Mouse (Mus musculus): ENCODE data around the gene Pds5a. TPM values are rescaled to one million over a fixed set of nuclear protein-coding genes. Genes with fewer than 3 reads are reported as not detected.

The Pds5a gene
- polyA plus RNA-seq, 1 experiment from 2014 or later: 111 TPM

DNA sequence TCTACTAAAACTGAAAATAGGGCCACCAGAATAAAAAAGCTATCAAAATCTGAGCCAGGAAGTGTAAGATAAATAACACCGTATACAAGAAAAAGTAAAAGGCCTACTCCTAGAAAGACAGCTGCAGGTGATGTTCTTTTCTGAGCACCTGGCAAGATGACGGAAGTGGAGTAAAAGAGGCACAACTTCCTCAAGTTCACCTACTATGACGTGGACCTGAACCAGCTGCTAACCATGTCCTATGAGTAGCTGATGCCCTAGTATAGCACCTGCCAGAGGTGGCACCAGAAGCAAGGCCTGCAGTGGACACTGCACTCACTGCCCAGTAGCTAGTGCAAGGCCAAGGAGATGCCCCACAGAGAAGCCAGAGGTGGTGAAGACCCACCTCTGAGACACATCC, 9.3 kb downstream of the Pds5a start:
- H3K9ac ChIP-seq: no peak overlapping the region
- no peaks in the 10 kb centered on the region for H3K9me3 ChIP-seq
- no peak overlapping the region for H3K4me3 ChIP-seq
- no peak for ATAC-seq (ENCODE audit: insufficient number of reproducible peaks, insufficient read depth, low FRiP score, low TSS enrichment)
- no peak overlapping the region for H3K4me2 ChIP-seq (replicated peaks)
- peaks cover 4% of the 10 kb centered on the region for H3K36me3 ChIP-seq
- H3K4me1 ChIP-seq: no peaks in the 10 kb centered on the region
- no peaks in the 10 kb centered on the region for H3K27me3 ChIP-seq
- WGBS: 92% methylated on average over 3 of the region's 3 CpGs
- no peak overlapping the region for H3K27ac ChIP-seq

DNA sequence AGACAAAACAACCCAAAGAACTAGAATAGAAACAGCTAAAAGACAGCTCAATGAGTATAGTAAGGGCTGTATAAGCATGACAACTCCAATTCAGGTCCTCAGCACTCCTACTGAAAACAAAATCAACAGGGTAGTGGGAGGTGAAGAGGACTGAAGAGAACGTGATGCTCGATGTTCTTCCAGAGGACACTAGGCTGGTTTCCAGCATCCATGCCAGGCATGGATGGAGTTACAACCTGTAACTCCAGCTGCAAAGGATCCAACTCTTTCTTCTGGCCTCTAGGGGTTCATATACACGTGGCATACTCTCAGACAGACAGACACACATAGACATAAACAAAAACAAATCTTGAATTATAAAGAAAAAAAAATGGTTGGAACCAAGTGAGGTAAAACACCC, 11.3 kb downstream of the Pds5a start:
- 75% methylated on average over 3 of the region's 3 CpGs for WGBS
- H3K4me3 ChIP-seq: no peak overlapping the region
- no peaks in the 10 kb centered on the region for H3K9me3 ChIP-seq
- H3K4me2 ChIP-seq (replicated peaks): no peak overlapping the region
- no peaks in the 10 kb centered on the region for H3K4me1 ChIP-seq
- H3K27me3 ChIP-seq: no peaks in the 10 kb centered on the region
- no peak overlapping the region for H3K27ac ChIP-seq
- no peaks in the 10 kb centered on the region; the same call in 1 of the 2 replicates for H3K36me3 ChIP-seq
- H3K9ac ChIP-seq: no peak overlapping the region
- ATAC-seq (ENCODE audit: insufficient number of reproducible peaks, insufficient read depth, low FRiP score, low TSS enrichment): no peak

DNA sequence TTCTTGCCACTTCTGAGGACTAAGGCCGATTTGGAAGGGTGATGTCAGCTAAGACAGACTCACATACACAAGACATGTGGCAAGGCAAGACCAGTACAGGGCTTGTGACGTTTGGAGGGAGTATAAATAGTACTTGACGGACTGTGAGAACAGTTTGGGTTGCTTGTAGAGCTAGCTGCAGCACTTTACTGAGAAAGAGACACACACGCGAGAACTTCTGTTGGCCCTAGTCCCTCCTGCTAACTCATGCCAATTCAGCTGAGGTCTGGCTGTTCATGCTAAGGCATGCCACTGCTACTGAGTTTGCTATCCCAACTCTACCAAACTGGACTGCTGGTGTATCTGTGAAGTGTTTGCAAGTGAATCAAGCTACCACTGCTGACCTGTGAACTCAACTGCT, 19.2 kb downstream of the Pds5a start:
- Histone ChIP-seq H3K27me3 (no peaks in the 10 kb centered on the region), H3K27ac (no peak overlapping the region), H3K36me3 (peaks cover 23% of the 10 kb centered on the region), H3K9me3 (no peaks in the 10 kb centered on the region), H3K4me2 (replicated peaks) (no peak overlapping the region), H3K4me3 (no peak overlapping the region), H3K9ac (no peak overlapping the region), H3K4me1 (no peaks in the 10 kb centered on the region)
- no peak for ATAC-seq (ENCODE audit: insufficient number of reproducible peaks, insufficient read depth, low FRiP score, low TSS enrichment)
- WGBS: 92% methylated on average over 5 of the region's 5 CpGs

DNA sequence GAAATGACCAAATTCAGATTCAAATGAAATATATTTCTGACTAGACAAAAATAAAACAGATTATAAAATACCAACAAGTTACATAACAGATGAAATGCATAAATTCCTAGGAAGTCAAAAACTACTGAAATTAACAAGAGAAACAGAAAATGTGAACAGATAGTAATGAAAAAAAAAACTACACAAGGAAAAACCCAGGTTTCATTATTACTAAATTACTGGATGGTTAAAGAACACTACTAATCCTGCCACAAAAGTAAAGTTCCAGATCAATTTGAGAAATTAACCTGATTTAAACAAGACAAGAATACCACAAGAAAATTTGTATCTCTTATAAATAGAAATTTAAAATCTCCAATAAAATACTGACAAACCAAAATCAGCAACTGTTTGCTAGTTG, 25.9 kb downstream of the Pds5a start:
- H3K4me3 ChIP-seq: no peak overlapping the region
- no peak overlapping the region for H3K4me2 ChIP-seq (replicated peaks)
- no peak overlapping the region for H3K27ac ChIP-seq
- no peaks in the 10 kb centered on the region for H3K4me1 ChIP-seq
- H3K9me3 ChIP-seq: peaks cover 3% of the 10 kb centered on the region; the same call in 1 of the 2 replicates
- no peak for ATAC-seq (ENCODE audit: insufficient number of reproducible peaks, insufficient read depth, low FRiP score, low TSS enrichment)
- H3K36me3 ChIP-seq: peaks cover 20% of the 10 kb centered on the region
- H3K9ac ChIP-seq: no peak overlapping the region
- no peaks in the 10 kb centered on the region for H3K27me3 ChIP-seq

DNA sequence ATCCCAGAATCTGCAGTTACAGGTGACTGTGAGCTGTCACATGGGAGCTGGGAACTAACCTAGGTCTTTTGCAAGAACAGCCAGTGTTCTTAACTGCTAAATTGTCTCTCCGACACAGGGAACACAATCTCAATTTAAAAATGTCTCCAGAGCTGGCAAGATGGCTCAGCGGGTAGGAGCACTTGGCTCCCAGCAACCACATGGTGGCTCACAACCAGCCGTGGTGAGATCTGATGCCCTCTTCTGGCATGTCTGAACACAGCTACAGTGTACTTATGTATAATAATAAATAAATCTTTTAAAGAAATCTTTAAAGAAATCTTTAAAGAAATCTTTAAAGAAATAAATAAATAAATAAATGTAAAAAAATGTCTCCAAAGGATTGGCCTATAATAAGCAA, 30.4 kb downstream of the Pds5a start:
- ATAC-seq (ENCODE audit: insufficient number of reproducible peaks, insufficient read depth, low FRiP score, low TSS enrichment): no peak
- 83% methylated on average over 3 of the region's 3 CpGs for WGBS
- Histone ChIP-seq H3K4me2 (replicated peaks) (no peak overlapping the region), H3K4me3 (no peak overlapping the region), H3K36me3 (0 out of 2 replicates have a peak, but pooled peaks cover under 1% of the 10 kb centered on the region), H3K27me3 (no peaks in the 10 kb centered on the region), H3K9ac (no peak overlapping the region), H3K9me3 (no peaks in the 10 kb centered on the region), H3K27ac (no peak overlapping the region), H3K4me1 (no peaks in the 10 kb centered on the region)

DNA sequence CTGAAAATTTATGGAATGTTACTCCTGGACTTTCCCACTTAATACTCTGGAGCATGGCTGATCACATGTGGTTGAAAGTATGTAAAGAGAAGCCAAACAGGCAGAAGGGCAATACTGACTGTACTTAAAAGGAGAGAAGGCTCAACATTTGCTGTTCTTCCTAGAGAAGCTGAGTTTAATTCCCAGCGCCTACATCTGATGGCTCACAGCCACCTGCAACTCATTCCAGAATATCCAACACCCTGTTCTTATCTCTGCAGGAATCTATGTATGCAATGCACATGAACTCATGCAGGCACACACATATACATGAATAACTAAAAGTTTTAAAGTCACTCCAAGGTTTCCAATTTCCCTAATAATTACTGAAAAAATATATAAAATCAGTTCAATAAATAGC, 32.7 kb downstream of the Pds5a start:
- Histone ChIP-seq H3K36me3 (no peaks in the 10 kb centered on the region), H3K4me1 (no peaks in the 10 kb centered on the region), H3K9ac (no peak overlapping the region), H3K4me3 (no peak overlapping the region), H3K9me3 (no peaks in the 10 kb centered on the region), H3K4me2 (replicated peaks) (no peak overlapping the region), H3K27me3 (no peaks in the 10 kb centered on the region), H3K27ac (no peak overlapping the region)
- ATAC-seq (ENCODE audit: insufficient number of reproducible peaks, insufficient read depth, low FRiP score, low TSS enrichment): no peak
- WGBS: 86% methylated on average over 1 of the region's 1 CpGs

DNA sequence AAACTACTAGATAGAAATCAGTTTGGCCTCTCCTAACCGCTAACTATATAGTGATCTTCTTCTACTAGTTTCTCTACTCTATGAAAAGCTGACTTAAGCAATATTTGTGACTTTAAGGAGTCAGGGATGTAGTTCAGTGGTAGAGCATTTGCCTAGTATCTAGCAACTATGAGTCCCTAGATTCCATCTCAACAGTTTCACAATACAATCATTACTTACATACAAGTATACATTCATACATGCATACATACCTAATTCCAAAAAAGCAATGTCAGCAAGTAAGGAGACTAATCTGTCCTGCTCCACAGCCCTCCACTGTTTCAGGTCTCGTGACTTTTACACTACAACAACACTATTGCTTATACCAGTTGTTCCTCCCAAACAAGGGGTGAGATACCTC, 36.1 kb downstream of the Pds5a start:
- 94% methylated on average over 2 of the region's 2 CpGs for WGBS
- no peak overlapping the region for H3K4me3 ChIP-seq
- H3K27me3 ChIP-seq: no peaks in the 10 kb centered on the region

DNA sequence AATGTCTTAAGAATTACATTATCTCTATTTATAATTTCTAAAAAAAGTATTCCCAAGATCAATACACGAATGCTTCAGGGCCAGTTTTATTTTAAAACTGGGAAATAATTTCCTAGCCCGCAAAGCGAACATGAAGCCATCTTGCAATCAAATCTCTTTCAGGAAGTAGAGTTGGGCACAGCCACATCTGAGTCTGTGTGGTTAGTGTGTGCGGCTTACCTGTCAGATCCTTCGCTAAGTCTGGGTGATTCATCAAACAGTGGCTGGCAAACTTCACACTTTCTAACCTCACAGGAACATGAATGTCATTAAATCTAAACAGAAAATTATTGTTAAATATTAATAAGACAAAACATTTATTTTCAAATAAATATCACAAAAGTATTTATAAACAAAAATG, 44.3 kb downstream of the Pds5a start:
- ATAC-seq (ENCODE audit: insufficient number of reproducible peaks, insufficient read depth, low FRiP score, low TSS enrichment): no peak
- Histone ChIP-seq H3K4me3 (no peak overlapping the region), H3K27me3 (no peaks in the 10 kb centered on the region), H3K9ac (no peak overlapping the region), H3K4me1 (no peaks in the 10 kb centered on the region), H3K4me2 (replicated peaks) (no peak overlapping the region), H3K27ac (no peak overlapping the region), H3K9me3 (no peaks in the 10 kb centered on the region), H3K36me3 (peaks cover 48% of the 10 kb centered on the region)
- 95% methylated on average over 5 of the region's 5 CpGs for WGBS

More for the DNA sequence above, 36.1 kb downstream of the Pds5a start:
- H3K27ac ChIP-seq: no peak overlapping the region
- no peaks in the 10 kb centered on the region for H3K4me1 ChIP-seq
- H3K36me3 ChIP-seq: no peaks in the 10 kb centered on the region
- no peaks in the 10 kb centered on the region for H3K9me3 ChIP-seq
- no peak for ATAC-seq (ENCODE audit: insufficient number of reproducible peaks, insufficient read depth, low FRiP score, low TSS enrichment)
- no peak overlapping the region for H3K9ac ChIP-seq
- H3K4me2 ChIP-seq (replicated peaks): no peak overlapping the region

DNA sequence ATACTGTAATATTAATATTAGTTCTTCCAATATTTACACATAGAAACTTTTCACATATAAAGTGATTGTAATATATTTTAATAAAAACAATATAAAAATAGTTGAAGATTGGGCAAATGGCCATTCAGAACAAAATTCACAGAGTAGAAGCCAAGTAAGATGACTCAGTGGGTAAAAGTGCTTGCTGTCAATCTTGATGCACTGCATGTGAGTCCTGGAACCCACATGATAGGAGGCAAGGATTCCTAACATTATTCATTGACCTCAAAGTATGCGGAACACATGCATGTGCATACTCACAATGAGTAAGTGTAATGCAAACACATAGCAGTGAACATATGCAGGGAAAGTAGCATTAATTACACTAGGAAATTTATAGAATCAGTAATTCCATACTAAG, 59.2 kb downstream of the Pds5a start:
- Histone ChIP-seq H3K9me3 (no peaks in the 10 kb centered on the region), H3K9ac (no peak overlapping the region), H3K27ac (no peak overlapping the region), H3K4me3 (no peak overlapping the region), H3K36me3 (peaks cover 61% of the 10 kb centered on the region), H3K4me1 (no peaks in the 10 kb centered on the region), H3K4me2 (replicated peaks) (no peak overlapping the region), H3K27me3 (no peaks in the 10 kb centered on the region)
- WGBS: 93% methylated on average over 1 of the region's 1 CpGs
- ATAC-seq (ENCODE audit: insufficient number of reproducible peaks, insufficient read depth, low FRiP score, low TSS enrichment): no peak

DNA sequence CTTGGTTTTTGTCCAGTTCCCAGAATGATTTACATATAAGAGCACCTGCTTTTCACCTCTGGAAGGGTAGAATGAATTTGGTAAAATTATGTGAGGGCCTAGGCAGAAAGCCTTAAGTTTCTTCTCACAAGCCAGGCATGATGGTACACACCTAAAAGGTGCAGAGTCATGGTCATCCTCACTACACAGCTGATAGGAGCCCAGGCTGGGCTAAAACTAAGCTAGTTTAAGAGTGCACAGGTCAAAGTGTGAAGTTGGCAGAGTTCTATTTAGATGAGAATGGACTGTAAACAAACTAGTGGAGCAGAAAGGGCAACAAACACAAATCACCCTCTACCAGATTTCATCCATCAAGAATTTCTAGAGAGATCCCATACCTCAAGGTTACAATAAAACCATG, 73.7 kb downstream of the Pds5a start:
- Histone ChIP-seq H3K9ac (no peak overlapping the region), H3K4me1 (no peaks in the 10 kb centered on the region), H3K27me3 (no peaks in the 10 kb centered on the region), H3K4me2 (replicated peaks) (no peak overlapping the region), H3K27ac (no peak overlapping the region), H3K36me3 (peaks cover 55% of the 10 kb centered on the region), H3K9me3 (no peaks in the 10 kb centered on the region), H3K4me3 (no peak overlapping the region)
- no peak for ATAC-seq (ENCODE audit: insufficient number of reproducible peaks, insufficient read depth, low FRiP score, low TSS enrichment)

DNA sequence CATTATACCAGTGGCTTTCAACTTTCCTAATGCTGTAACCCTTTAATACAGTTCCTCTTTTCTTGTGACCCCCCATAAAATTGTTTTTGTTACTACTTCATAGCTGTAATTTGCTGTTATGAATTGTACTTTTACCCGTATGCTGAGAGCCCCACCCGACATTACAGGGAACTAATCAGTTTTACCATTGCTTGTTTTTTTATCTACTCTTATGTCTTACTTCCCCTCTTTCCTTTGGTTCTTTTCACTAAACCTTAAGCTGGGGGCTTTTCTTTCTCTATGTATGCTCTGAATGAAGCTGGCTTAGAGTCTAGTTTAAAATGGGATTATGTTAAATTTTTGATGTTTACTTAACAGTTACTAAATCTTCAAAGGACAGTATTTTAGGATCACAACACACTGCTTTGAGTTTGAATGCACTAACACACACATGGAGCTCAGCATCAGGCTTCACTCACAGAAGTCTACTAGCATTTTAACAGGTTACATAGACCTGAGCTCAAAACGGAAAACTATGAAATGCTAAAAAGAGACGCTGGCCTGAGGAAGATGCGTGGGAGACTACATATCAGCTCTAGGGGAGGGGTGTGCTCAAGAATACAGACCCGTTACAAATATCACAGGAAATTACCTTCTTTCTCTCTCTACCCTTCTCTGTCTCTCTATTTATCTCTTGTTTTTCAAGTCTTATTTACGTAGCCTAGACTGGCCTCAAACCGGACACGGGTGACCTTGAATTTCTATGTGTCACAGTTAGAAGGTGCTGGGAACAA, 84.7 kb downstream of the Pds5a start:
- ATAC-seq (ENCODE audit: insufficient number of reproducible peaks, insufficient read depth, low FRiP score, low TSS enrichment): no peak
- H3K4me2 ChIP-seq (replicated peaks): no peak overlapping the region
- WGBS: 90% methylated on average over 9 of the region's 9 CpGs
- no peak overlapping the region for H3K27ac ChIP-seq
- no peaks in the 10 kb centered on the region for H3K27me3 ChIP-seq
- peaks cover 53% of the 10 kb centered on the region for H3K36me3 ChIP-seq
- no peaks in the 10 kb centered on the region for H3K4me1 ChIP-seq
- H3K9ac ChIP-seq: no peak overlapping the region
- no peak overlapping the region for H3K4me3 ChIP-seq
- no peaks in the 10 kb centered on the region for H3K9me3 ChIP-seq

DNA sequence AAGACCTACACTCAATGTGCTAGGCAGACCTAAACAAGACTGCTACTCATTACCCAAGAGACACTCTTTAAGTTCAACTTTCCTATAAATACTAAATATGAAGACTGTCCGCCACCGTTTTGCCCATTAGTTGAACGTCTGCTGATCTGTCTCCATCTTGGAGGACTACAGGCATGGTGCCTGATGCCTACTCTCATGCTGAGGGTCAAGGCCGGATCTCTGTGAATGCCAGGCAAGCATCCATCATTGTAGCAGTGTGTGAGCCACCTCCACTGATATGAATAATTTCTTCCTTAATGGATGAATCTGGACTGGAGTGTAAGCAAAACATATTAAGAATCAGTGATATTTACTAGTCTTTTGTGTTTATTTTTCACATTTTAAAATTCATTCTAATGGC, 87.5 kb downstream of the Pds5a start:
- Histone ChIP-seq H3K27ac (no peak overlapping the region), H3K4me3 (no peak overlapping the region), H3K4me1 (no peaks in the 10 kb centered on the region), H3K4me2 (replicated peaks) (no peak overlapping the region), H3K36me3 (peaks cover 40% of the 10 kb centered on the region), H3K9me3 (no peaks in the 10 kb centered on the region), H3K9ac (no peak overlapping the region), H3K27me3 (no peaks in the 10 kb centered on the region)
- ATAC-seq (ENCODE audit: insufficient number of reproducible peaks, insufficient read depth, low FRiP score, low TSS enrichment): no peak
- 89% methylated on average over 4 of the region's 4 CpGs for WGBS
